ENCODE assay signal across 12 mouse cellular contexts in the genomic region with DNA sequence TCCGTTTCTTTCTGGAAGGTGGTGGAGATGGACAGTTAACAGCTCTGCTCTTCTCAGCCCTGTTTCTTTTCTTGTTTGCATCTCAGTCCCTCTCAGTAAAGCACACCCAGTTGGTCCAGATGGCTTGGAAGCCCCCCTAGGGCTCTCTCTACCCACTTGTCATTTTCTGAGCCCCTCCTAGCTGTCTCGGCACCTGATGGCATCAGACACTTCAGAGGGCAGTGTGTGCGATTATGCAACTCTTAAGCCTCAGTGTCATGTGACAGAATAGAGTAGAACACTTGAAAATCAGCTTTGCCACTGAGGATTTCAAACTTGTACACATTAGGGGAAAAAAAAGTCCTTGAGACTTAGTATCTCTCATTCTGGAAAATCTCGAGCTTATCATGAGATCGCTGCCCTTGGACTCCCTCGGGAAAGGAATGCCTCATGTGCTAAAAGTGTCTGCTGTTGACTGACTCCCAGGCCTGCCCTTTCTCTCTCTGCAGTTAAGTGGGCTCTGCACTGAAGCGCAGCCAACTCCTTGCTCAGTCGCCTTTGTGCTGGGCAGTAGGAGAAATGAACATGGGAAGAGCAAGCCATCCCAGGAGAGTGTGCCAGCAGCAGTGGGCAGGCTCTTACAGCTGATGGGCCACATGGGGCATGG. TPM values are rescaled to one million over a fixed set of nuclear protein-coding genes. Genes with fewer than 3 reads are reported as not detected.
A peak's percentile ranks its signal among the peaks of the same experiment; 100 is the strongest.
DNase-seq lines count a peak whose midpoint lies in the region; ATAC-seq and TF ChIP-seq lines count a peak whose summit lies in the region.
"Had no signal": no experiment of that assay in that cellular context is flagged by ENCODE, and none has a peak within 500 bp of the region (broad histone marks: within the 10 kb centered on the region; RNA-seq: fewer than 3 reads in every experiment).

No protein-coding gene starts in this region.

- no peak for TF ChIP-seq CTCF in lung, adult 2 months (IDR thresholded peaks at IDR 0.05; ENCODE audit: insufficient read depth, low read length)
- TF ChIP-seq CTCF in midbrain, postnatal 0 days (IDR thresholded peaks at IDR 0.05), result no peak

- H3K4me1 ChIP-seq in heart, embryonic 10.5 days, result peaks cover 59% of the 10 kb centered on the region
- H3K4me1 ChIP-seq in lung, adult 2 months (ENCODE audit: control insufficient read depth, insufficient read depth, low read length), result peaks cover 2% of the 10 kb centered on the region
- H3K4me1 ChIP-seq in midbrain, postnatal 0 days (ENCODE audit: insufficient read depth, low read length), result no peaks in the 10 kb centered on the region; the same call in 1 of the 2 replicates

- H3K27me3 ChIP-seq in heart, embryonic 10.5 days (ENCODE audit: insufficient read depth, poor library complexity, severe bottlenecking), result no peaks in the 10 kb centered on the region
- H3K27me3 ChIP-seq in midbrain, postnatal 0 days (ENCODE audit: insufficient read depth, low read length), result no peaks in the 10 kb centered on the region
- H3K27me3 ChIP-seq: forebrain, embryonic 13.5 days had no signal

- peaks cover 64% of the 10 kb centered on the region for H3K36me3 ChIP-seq in heart, embryonic 10.5 days
- no peaks in the 10 kb centered on the region for H3K36me3 ChIP-seq in midbrain, postnatal 0 days (ENCODE audit: insufficient read depth, low read length)
- H3K36me3 ChIP-seq: limb, embryonic 12.5 days had no signal

- no peak for ATAC-seq in midbrain, postnatal 0 days (ENCODE audit: low FRiP score)
- ATAC-seq: forebrain, embryonic 13.5 days had no signal

- H3K4me3 ChIP-seq in heart, embryonic 10.5 days, result no peak overlapping the region
- H3K4me3 ChIP-seq in lung, adult 2 months (replicated peaks; ENCODE audit: extremely low read depth, low read depth, low read length), result no peak overlapping the region
- no peak overlapping the region for H3K4me3 ChIP-seq in midbrain, postnatal 0 days (ENCODE audit: low read depth, low read length)
- H3K4me3 ChIP-seq: forebrain, embryonic 13.5 days; limb, embryonic 12.5 days had no signal

- intact Hi-C loops in heart, postnatal 14 days (cut with DNase I), result no loop called here

- H3K9ac ChIP-seq in midbrain, postnatal 0 days (replicated peaks; ENCODE audit: low read length, poor library complexity, severe bottlenecking), result no peak overlapping the region
- H3K9ac ChIP-seq: forebrain, embryonic 13.5 days; limb, embryonic 12.5 days had no signal

- H3K27ac ChIP-seq in heart, embryonic 10.5 days, result peak overlapping the region; percentile 77; the same call in 1 of the 2 replicates
- no peak overlapping the region for H3K27ac ChIP-seq in midbrain, postnatal 0 days (ENCODE audit: low read depth, low read length)
- H3K27ac ChIP-seq: forebrain, embryonic 13.5 days; limb, embryonic 12.5 days had no signal

- no peak overlapping the region for H3K4me2 ChIP-seq in midbrain, postnatal 0 days (ENCODE audit: low read depth, low read length, poor library complexity, severe bottlenecking)
- H3K4me2 ChIP-seq: forebrain, embryonic 13.5 days; limb, embryonic 12.5 days had no signal

- no peaks in the 10 kb centered on the region for H3K9me3 ChIP-seq in heart, embryonic 10.5 days
- no peaks in the 10 kb centered on the region for H3K9me3 ChIP-seq in midbrain, postnatal 0 days (ENCODE audit: low read length)
- H3K9me3 ChIP-seq: forebrain, embryonic 13.5 days; limb, embryonic 12.5 days had no signal

- no peak for DNase-seq in heart, embryonic 10.5 days (ENCODE audit: low spot score)
- DNase-seq in heart, postnatal 14 days, result no peak
- peak; percentile 37 for DNase-seq in NIH3T3 (ENCODE audit: low read depth)
- peak; percentile 73 for DNase-seq in brain, adult 2 months (ENCODE audit: low read depth, low spot score)
- peak; percentile 60 for DNase-seq in lung, adult 2 months
- no peak for DNase-seq in right cerebral cortex, adult 2 months (ENCODE audit: low spot score in 2 of 2)
- DNase-seq in urinary bladder, postnatal 4 days (ENCODE audit: low spot score in 2 of 2), result no peak
- no peak for DNase-seq in midbrain, postnatal 0 days (ENCODE audit: low spot score)
- DNase-seq: cerebellum, adult 11 months; thymus, postnatal 25 days had no signal

- peak; percentile 39; the same call in 1 of the 2 replicates for TF ChIP-seq POLR2A in lung, adult 2 months (IDR thresholded peaks at IDR 0.05; ENCODE audit: borderline replicate concordance, extremely low read depth, low read depth, low read length)

- WGBS in heart, embryonic 10.5 days, result 38% methylated on average over 8 of the region's 8 CpGs
- 42% methylated on average over 8 of the region's 8 CpGs for WGBS in lung, adult 2 months
- WGBS in midbrain, postnatal 0 days, result 65% methylated on average over 8 of the region's 8 CpGs

RNA-seq across cellular contexts. Expression of a gene that starts 27.1 kb away (rescaled TPM):
- 132 and 215 TPM in 2 replicates for polyA plus RNA-seq in heart, embryonic 10.5 days (2016; fragmentation: Nextera tagmentation; extraction: Ambion mirVana)
- 100 to 1,000 TPM; 279 to 283 TPM for total RNA-seq in heart, postnatal 14 days (2021)
- polyA plus RNA-seq in lung, adult 2 months (2012; rRNA removed), result 17.1 and 22.3 TPM in 2 replicates
- 0.42 and 0.55 TPM in 2 replicates for total RNA-seq in midbrain, postnatal 0 days (2014; rRNA removed)
- 0.75 and 1.0 TPM in 2 replicates for polyA plus RNA-seq in midbrain, postnatal 0 days (2015; fragmentation: Nextera tagmentation; extraction: Ambion mirVana)

Comparison
In these comparisons a context has a peak if more than half of its experiments do, and no peak if none do; other contexts are left out.
1. DNase-seq: peak in NIH3T3 (single experiment), brain, adult 2 months (single experiment) and lung, adult 2 months (single experiment); none in heart, embryonic 10.5 days (single experiment), heart, postnatal 14 days (0 of 2), right cerebral cortex, adult 2 months (0 of 2), urinary bladder, postnatal 4 days (0 of 2) and midbrain, postnatal 0 days (single experiment).